Mouse (Mus musculus) kidney, embryonic 14.5 days (tissue): ENCODE measurements around the gene Gm43191. TPM values are rescaled to one million over a fixed set of nuclear protein-coding genes. Genes with fewer than 3 reads are reported as not detected.

Experiments
- ATAC-seq: fragments of 200-750 bp; cut with Nextera tagmentation; 2 replicates; pipeline ENCODE4 v1.8.0; 2017; ENCODE audit warnings: moderate number of reproducible peaks, mild to moderate bottlenecking, moderate TSS enrichment, moderate library complexity; ENCODE audit not compliant: low FRiP score, low TSS enrichment
- H3K27ac ChIP-seq: fragments of 300-500 bp; sonication (generic); 2 replicates; pipeline ENCODE4 v1.5.1; 2014; ENCODE audit warnings: low read depth, mild to moderate bottlenecking, low read length, moderate library complexity, mixed read lengths
- H3K27me3 ChIP-seq: fragments of 300-500 bp; sonication (generic); 2 replicates; pipeline ENCODE4 v1.6.1; 2014; ENCODE audit warnings: mild to moderate bottlenecking, low read length; ENCODE audit not compliant: control insufficient read depth, insufficient read depth
- H3K36me3 ChIP-seq: fragments of 300-500 bp; sonication (generic); 2 replicates; pipeline ENCODE4 v1.6.1; 2014; ENCODE audit warnings: low read length, mixed read lengths; ENCODE audit not compliant: control insufficient read depth, insufficient read depth
- H3K4me1 ChIP-seq: fragments of 300-500 bp; sonication (generic); 2 replicates; pipeline ENCODE4 v1.6.1; 2014; ENCODE audit warnings: low read length, mixed read lengths; ENCODE audit not compliant: control insufficient read depth, insufficient read depth
- H3K4me2 ChIP-seq: fragments of 300-500 bp; sonication (generic); replicated peaks from 2 replicates; pipeline ENCODE4 v1.6.1; 2014; ENCODE audit warnings: low read depth, mild to moderate bottlenecking, low read length
- H3K4me3 ChIP-seq: fragments of 300-500 bp; sonication (generic); 2 replicates; pipeline ENCODE4 v1.5.1; 2014; ENCODE audit warnings: mild to moderate bottlenecking, low read length
- H3K9ac ChIP-seq: fragments of 300-500 bp; sonication (generic); 2 replicates; pipeline ENCODE4 v1.6.1; 2014; ENCODE audit warnings: low read depth, mild to moderate bottlenecking, low read length, moderate library complexity
- H3K9me3 ChIP-seq: fragments of 300-500 bp; sonication (generic); 2 replicates; pipeline ENCODE4 v1.6.1; 2016; ENCODE audit warnings: low read length; ENCODE audit not compliant: control insufficient read depth
- WGBS: fragments of 180-500 bp; shearing (Covaris S2); extraction: QIAGEN DNeasy Blood & Tissue Kit; methylation state at CpG from one replicate; pipeline ENCODE4 v1.1.7; 2014; 5-methylcytosine and 5-hydroxymethylcytosine counted together
- polyA plus RNA-seq: library from polyadenylated mRNA; unstranded; fragments of >200 nt; fragmentation: Nextera tagmentation; extraction: Ambion mirVana; gene quantifications from 2 replicates; pipeline ENCODE4 v1.2.1, GENCODE M21; 2014

The Gm43191 gene
- polyA plus RNA-seq, 1 experiment from 2014 or later: not detected

GRCm38 (mm10) chr3:116711624-116712435 is 30.8 kb upstream of the Gm43191 start:
- under 1% methylated on average over 84 of the region's 85 CpGs for WGBS
- no peaks in the 10 kb centered on the region for H3K27me3 ChIP-seq
- peak overlapping the region; percentile 65; the same call in 1 of the 2 replicates for H3K27ac ChIP-seq
- H3K4me3 ChIP-seq: peak overlapping the region; percentile 98
- peak; percentile 91 for ATAC-seq
- 0 out of 2 replicates have a peak, but pooled peaks cover 9% of the 10 kb centered on the region for H3K4me1 ChIP-seq
- H3K9me3 ChIP-seq: no peaks in the 10 kb centered on the region
- peak overlapping the region; percentile 79 for H3K4me2 ChIP-seq
- no peaks in the 10 kb centered on the region for H3K36me3 ChIP-seq
- peak overlapping the region; percentile 97 for H3K9ac ChIP-seq

GRCm38 (mm10) chr3:116710941-116711340 is 29.9 kb upstream of the Gm43191 start:
- ATAC-seq: no peak
- H3K4me1 ChIP-seq: 0 out of 2 replicates have a peak, but pooled peaks cover 9% of the 10 kb centered on the region
- peak overlapping the region; percentile 98 for H3K4me3 ChIP-seq
- H3K36me3 ChIP-seq: no peaks in the 10 kb centered on the region
- no peaks in the 10 kb centered on the region for H3K27me3 ChIP-seq
- no peaks in the 10 kb centered on the region for H3K9me3 ChIP-seq
- no peak overlapping the region for H3K27ac ChIP-seq
- H3K9ac ChIP-seq: peak overlapping the region; percentile 97; the same call in 1 of the 2 replicates
- WGBS: 26% methylated on average over 9 of the region's 9 CpGs
- peak overlapping the region; percentile 79 for H3K4me2 ChIP-seq

- H3K4me1 ChIP-seq: 0 out of 2 replicates have a peak, but pooled peaks cover 2% of the 10 kb centered on the region
- H3K36me3 ChIP-seq: no peaks in the 10 kb centered on the region
- no peak overlapping the region for H3K4me3 ChIP-seq
- no peaks in the 10 kb centered on the region for H3K27me3 ChIP-seq
- H3K27ac ChIP-seq: no peak overlapping the region
- 93% methylated on average over 1 of the region's 1 CpGs for WGBS
- H3K9me3 ChIP-seq: no peaks in the 10 kb centered on the region
- no peak overlapping the region for H3K9ac ChIP-seq
- no peak overlapping the region for H3K4me2 ChIP-seq
- ATAC-seq: no peak
Measured at GRCm38 (mm10) chr3:116705637-116706204, 24.7 kb upstream of the Gm43191 start.

GRCm38 (mm10) chr3:116703835-116704234 is 22.8 kb upstream of the Gm43191 start:
- Histone ChIP-seq H3K9me3 (no peaks in the 10 kb centered on the region), H3K27me3 (no peaks in the 10 kb centered on the region), H3K36me3 (no peaks in the 10 kb centered on the region), H3K4me2 (no peak overlapping the region), H3K27ac (no peak overlapping the region), H3K4me3 (no peak overlapping the region), H3K4me1 (0 out of 2 replicates have a peak, but pooled peaks cover 2% of the 10 kb centered on the region), H3K9ac (no peak overlapping the region)
- no peak for ATAC-seq
- WGBS: 92% methylated on average over 5 of the region's 5 CpGs

GRCm38 (mm10) chr3:116702647-116703272 is 21.7 kb upstream of the Gm43191 start:
- no peak for ATAC-seq
- no peak overlapping the region for H3K27ac ChIP-seq
- H3K27me3 ChIP-seq: no peaks in the 10 kb centered on the region
- no peak overlapping the region for H3K4me3 ChIP-seq
- 93% methylated on average over 1 of the region's 1 CpGs for WGBS
- H3K9me3 ChIP-seq: no peaks in the 10 kb centered on the region
- H3K4me2 ChIP-seq: no peak overlapping the region
- H3K4me1 ChIP-seq: 0 out of 2 replicates have a peak, but pooled peaks cover 2% of the 10 kb centered on the region
- no peak overlapping the region for H3K9ac ChIP-seq
- H3K36me3 ChIP-seq: no peaks in the 10 kb centered on the region

- Histone ChIP-seq H3K9me3 (no peaks in the 10 kb centered on the region), H3K36me3 (no peaks in the 10 kb centered on the region), H3K27me3 (no peaks in the 10 kb centered on the region), H3K27ac (no peak overlapping the region), H3K4me1 (0 out of 2 replicates have a peak, but pooled peaks cover 2% of the 10 kb centered on the region), H3K4me3 (no peak overlapping the region), H3K4me2 (no peak overlapping the region), H3K9ac (no peak overlapping the region)
- no peak for ATAC-seq
- WGBS: 97% methylated on average over 4 of the region's 4 CpGs
Measured at GRCm38 (mm10) chr3:116701601-116702000, 20.5 kb upstream of the Gm43191 start.

- H3K36me3 ChIP-seq: no peaks in the 10 kb centered on the region
- 85% methylated on average over 2 of the region's 2 CpGs for WGBS
- H3K9me3 ChIP-seq: no peaks in the 10 kb centered on the region
- no peak overlapping the region for H3K9ac ChIP-seq
- 0 out of 2 replicates have a peak, but pooled peaks cover 2% of the 10 kb centered on the region for H3K4me1 ChIP-seq
- H3K27me3 ChIP-seq: no peaks in the 10 kb centered on the region
- H3K4me2 ChIP-seq: no peak overlapping the region
- no peak overlapping the region for H3K4me3 ChIP-seq
- no peak overlapping the region for H3K27ac ChIP-seq
- no peak for ATAC-seq
Measured at GRCm38 (mm10) chr3:116698786-116699185, 17.7 kb upstream of the Gm43191 start.

GRCm38 (mm10) chr3:116695666-116695985 is 14.6 kb upstream of the Gm43191 start:
- no peak overlapping the region for H3K9ac ChIP-seq
- H3K4me1 ChIP-seq: no peaks in the 10 kb centered on the region
- H3K27ac ChIP-seq: no peak overlapping the region
- H3K4me2 ChIP-seq: no peak overlapping the region
- H3K36me3 ChIP-seq: no peaks in the 10 kb centered on the region
- no peak for ATAC-seq
- no peaks in the 10 kb centered on the region for H3K9me3 ChIP-seq
- 83% methylated on average over 2 of the region's 2 CpGs for WGBS
- H3K27me3 ChIP-seq: no peaks in the 10 kb centered on the region
- no peak overlapping the region for H3K4me3 ChIP-seq
